Mouse (Mus musculus): ENCODE data around the gene Apof. TPM values are rescaled to one million over a fixed set of nuclear protein-coding genes. Genes with fewer than 3 reads are reported as not detected.

Gene Apof
- total RNA-seq (2021): 9.7 and 10.0 TPM in 2 replicates
- long read RNA-seq, transcript Apof-201 (2 exons, 1,258 nt): major isoform, 502 of 533 reads
- long read RNA-seq, partial matches to known transcripts: 0 of 533 reads
- long read RNA-seq, other reads (novel, unspliced or antisense): 31 of 533 reads

DNA sequence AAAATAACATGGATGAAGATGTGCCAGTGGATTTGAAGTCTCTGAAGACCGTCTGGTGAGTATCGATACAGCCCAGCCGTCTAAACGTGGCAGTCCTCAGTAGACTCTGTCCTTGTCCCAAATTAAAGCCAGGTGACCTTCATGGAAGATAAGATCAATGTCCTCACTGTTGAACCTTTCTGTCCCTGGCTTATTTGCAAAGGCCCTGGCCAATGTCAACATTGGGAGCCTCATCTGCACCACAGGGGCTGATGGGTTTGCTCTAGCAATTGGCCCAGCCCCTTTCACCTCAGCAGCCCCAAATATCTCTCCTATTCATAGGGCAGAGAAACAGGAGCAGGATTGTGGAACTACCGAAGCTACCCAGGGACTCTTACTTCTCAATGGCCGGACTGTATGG is at the start of gene Apof:
Gene Apof, plus strand, starts transcription at position 301 of the 400 bp plus-strand sequence.
- DNase-seq: no peak

GRCm38 (mm10) chr10:128221533-128222286 is 46.8 kb upstream of the Apof start:
- no peak for DNase-seq

GRCm38 (mm10) chr10:128225064-128225463 is 43.4 kb upstream of the Apof start:
- no peak for DNase-seq

- no peak for DNase-seq
These were observed 42.9 kb upstream of the Apof start, which contains the start of gene Mip for GRCm38 (mm10) chr10:128225538-128225937. Mip (plus strand) TSS chr10:128225838.

- DNase-seq: no peak
These were observed 40.9 kb upstream of the Apof start for GRCm38 (mm10) chr10:128227592-128227991.

DNA sequence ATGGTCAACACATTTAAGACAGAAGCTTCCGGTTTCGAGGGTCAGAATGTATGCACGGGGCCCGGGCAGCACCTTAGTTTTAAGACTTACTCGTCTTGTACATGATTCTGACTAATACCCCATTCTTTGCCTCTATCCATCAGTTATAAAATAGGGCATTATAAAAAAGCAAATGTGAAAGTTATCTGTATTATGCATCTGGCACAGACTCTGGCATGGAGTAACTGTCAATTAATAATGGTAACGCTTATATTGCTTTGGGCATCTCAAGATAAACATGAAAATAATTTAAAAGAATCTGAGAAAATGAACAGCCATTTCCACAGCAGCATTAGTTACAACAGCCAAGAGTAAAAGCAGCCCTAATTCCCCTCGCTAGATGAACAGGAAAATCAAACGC is 40.5 kb upstream of the Apof start:
- DNase-seq: no peak

GRCm38 (mm10) chr10:128230582-128230981 is 37.9 kb upstream of the Apof start:
- DNase-seq: no peak

GRCm38 (mm10) chr10:128231146-128231545 is 37.3 kb upstream of the Apof start:
- DNase-seq: no peak

- DNase-seq: peak; percentile 89
These were observed 36.6 kb upstream of the Apof start, which contains the start of gene Timeless for GRCm38 (mm10) chr10:128231697-128232419. Timeless (plus strand) TSS chr10:128232065.

GRCm38 (mm10) chr10:128232420-128232985 is 36.0 kb upstream of the Apof start:
- DNase-seq: no peak

DNA sequence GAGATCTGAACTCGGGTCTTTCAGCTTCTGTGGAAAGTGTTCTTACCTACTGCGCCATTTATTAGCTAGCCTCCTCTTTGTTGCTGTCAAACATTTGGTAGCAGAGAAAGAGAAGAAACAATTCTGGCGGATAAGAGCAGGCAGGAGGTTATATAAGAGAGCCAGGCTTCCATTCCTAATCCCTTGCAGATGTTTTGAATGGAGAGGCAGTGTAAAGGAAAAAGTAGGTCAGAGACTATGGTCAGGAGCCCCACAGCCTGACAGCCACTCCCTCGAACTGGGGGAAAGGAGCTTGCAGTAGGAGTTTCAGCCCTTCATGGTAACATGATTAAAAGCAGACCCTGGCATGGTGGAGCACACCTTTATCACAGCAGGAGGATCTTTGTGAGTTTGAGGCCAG is 32.1 kb upstream of the Apof start:
- DNase-seq: no peak

GRCm38 (mm10) chr10:128237807-128238480 is 30.5 kb upstream of the Apof start:
- no peak for DNase-seq

DNA sequence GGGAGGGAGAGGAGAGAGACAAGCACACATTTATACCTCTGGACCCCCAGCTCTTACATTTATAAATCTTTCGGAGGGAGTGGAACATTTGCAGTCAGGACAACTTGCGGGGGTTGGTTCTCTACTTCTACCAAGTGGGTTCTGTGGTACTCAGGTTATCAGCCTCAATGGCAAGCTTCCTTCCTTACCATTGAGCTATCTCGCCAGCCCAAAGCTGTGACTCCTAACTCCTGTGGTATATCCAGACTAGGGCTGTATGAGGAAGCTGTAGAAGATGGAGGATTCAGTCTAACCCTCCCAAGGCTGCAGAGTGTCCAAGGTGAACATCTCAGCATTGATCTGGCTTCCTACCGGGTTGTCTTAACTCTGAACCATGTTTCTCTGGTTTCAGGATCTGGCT is 29.3 kb upstream of the Apof start:
- DNase-seq: no peak

- no peak for DNase-seq
These were observed 28.3 kb upstream of the Apof start for GRCm38 (mm10) chr10:128240131-128240530.

- DNase-seq: no peak
These were observed 25.2 kb upstream of the Apof start for GRCm38 (mm10) chr10:128243252-128243651.

DNA sequence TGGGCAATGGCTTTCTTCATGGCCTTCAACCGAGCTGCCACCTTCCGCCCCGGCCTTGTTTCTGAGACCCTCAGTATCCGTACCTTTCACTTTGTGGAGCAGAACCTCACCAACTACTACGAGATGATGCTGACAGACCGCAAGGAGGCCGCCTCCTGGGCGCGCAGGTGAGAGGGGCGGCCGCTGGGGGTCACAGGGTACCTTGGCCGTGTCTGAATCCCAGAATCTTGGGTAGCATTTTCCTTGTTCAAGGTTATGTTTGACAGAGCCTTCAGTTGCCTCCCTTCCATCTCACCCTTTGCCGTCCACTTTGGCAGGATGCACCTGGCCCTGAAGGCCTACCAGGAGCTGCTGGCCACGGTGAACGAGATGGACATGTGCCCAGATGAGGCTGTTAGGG is 24.4 kb upstream of the Apof start:
- no peak for DNase-seq

DNA sequence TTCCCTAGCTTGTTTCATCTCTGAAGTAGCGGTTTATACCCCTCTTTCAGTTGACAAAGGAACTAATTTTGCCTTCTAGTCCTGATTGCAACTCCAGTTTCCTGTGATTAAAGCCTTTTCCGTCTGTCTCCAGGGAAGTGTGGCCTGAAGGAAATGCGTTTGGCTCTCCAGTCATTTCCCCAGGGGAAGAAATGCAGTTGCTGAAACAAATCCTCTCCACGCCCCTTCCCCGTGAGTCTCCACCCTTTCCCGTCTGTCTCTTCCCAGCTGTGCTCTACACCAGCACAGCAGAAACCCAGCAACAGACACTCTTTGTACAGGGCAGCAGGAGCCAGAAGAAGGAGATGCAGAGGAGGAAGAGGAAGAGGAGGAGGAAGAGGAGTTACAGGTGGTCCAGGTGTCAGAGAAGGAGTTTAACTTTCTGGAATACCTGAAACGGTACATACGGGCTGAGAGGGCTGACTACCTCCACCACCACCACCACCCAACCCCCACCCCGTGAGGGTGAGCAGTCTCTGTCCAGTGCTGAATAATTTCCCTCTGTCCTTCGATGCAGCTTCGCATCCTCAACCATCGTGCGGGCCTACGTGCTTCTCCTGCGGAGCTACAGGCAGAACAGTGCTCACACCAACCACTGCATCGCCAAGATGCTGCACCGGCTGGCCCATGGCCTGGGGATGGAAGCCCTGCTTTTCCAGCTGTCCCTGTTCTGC is 21.3 kb upstream of the Apof start:
- no peak for DNase-seq

DNA sequence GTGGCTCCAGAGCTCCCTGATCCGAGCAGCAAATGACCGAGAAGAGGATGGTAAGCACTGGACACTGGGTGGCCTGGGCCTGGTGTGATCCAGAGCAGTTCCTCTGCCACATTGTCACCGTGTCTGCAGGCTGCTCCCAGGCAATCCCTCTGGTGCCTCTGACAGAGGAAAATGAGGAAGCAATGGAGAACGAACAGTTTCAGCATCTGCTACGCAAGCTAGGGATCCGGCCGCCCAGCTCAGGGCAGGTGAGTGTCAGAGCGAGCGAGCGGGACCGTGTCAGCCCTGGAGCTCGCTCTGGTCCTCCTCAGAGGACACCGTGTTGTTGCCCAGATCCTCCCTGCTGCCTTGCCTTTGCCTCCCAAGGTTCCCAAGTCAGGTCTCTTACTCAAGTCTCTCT is 17.9 kb upstream of the Apof start:
- no peak for DNase-seq

DNA sequence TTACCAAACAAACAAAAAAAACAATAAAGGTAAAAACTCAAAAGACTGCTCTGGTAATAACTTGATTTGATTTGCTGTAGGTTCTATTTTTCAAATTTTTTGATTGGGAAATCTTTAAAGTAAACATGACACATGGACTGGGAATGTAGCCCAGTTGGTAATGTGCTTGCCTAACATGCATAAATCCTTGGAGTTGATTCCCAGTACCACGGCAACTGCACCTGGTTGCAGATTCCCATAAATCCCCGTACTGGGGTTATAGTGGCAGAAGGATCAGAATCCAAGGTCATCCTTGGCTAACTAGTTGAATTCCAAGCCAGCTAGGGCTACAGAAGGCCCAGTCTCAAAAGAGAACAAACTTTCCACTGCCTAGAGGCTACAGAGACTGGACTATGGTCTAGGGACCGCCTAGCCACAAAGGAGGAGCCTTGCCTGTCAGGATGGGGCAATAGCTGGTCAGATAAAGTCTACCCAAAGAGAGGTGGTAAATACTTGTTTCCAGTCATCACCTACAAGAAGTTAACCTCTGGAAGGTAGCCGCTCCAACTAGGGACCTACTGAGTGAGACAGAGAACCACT is 14.7 kb upstream of the Apof start, which contains the start of gene Apon:
Gene Apon, plus strand, starts transcription at position 420 of the 579 bp plus-strand sequence.
- no peak for DNase-seq

GRCm38 (mm10) chr10:128255925-128256324 is 12.5 kb upstream of the Apof start:
- DNase-seq: no peak

DNA sequence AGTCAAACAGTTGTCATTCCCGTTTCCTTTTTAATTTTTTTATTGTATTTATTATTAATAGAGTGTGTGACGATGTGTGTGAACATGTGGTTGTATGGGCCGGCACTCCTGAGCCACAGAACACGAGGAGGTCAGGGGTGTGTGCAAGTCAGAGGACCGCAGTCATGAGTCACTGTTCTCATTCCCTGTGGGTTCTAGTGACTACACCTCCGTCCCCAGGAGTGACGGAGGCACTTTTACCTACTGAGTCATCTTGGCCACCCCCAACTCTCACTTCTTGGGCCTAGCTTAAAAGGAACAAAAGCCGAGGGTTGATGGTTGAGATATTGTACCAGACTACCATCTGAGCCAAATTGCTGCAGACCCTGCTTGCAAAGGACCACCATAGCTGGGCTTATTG is 12.1 kb upstream of the Apof start:
- no peak for DNase-seq

Data from adrenal gland, postnatal 25 days (tissue).